23 mouse cellular contexts compared by ENCODE assay signal in genomic region chr12:74326644-74327043, GRCm38 (mm10). TPM values are rescaled to one million over a fixed set of nuclear protein-coding genes. Genes with fewer than 3 reads are reported as not detected.
"Had no signal": no experiment of that assay in that cellular context is flagged by ENCODE, and none has a peak within 500 bp of the region (broad histone marks: within the 10 kb centered on the region; RNA-seq: fewer than 3 reads in every experiment).

No protein-coding gene starts in this region.

- H3K4me3 ChIP-seq: limb, embryonic 12.5 days; liver, embryonic 13.5 days; lung, embryonic 15.5 days; megakaryocyte, embryonic 14.5 days had no signal

- H3K4me2 ChIP-seq: limb, embryonic 12.5 days; liver, embryonic 13.5 days; lung, embryonic 15.5 days; midbrain, embryonic 11.5 days had no signal

- H3K27ac ChIP-seq: kidney, postnatal 0 days; limb, embryonic 12.5 days; liver, embryonic 13.5 days; lung, embryonic 15.5 days; macrophage had no signal

- H3K9ac ChIP-seq: limb, embryonic 12.5 days; liver, embryonic 13.5 days; liver, postnatal 0 days; lung, embryonic 15.5 days had no signal

- H3K27me3 ChIP-seq: limb, embryonic 12.5 days; liver, embryonic 13.5 days; lung, embryonic 15.5 days; megakaryocyte, embryonic 14.5 days had no signal

- H3K36me3 ChIP-seq: limb, embryonic 12.5 days; liver, embryonic 13.5 days; lung, embryonic 15.5 days had no signal

- H3K9me3 ChIP-seq: limb, embryonic 12.5 days; liver, embryonic 13.5 days; lung, embryonic 15.5 days; megakaryocyte, embryonic 14.5 days had no signal

- H3K4me1 ChIP-seq: limb, embryonic 12.5 days; liver, embryonic 13.5 days; lung, embryonic 15.5 days had no signal

- DNase-seq: kidney, adult 8-10 months; kidney, postnatal 36 days; liver; liver, embryonic 13.5 days; liver, postnatal 0 days; lung, postnatal 14 days; spleen, adult 18-20 months; thymus, postnatal 36 days had no signal

- ATAC-seq: intestine, postnatal 0 days; liver, postnatal 0 days; midbrain, embryonic 16.5 days had no signal

RNA-seq across cellular contexts. Expression of gene Gm11042, which starts 10.4 kb away (rescaled TPM):
- total RNA-seq: layer of hippocampus, adult 18-20 months; layer of hippocampus, postnatal 14 days; left cerebral cortex, adult 8-10 months; left cerebral cortex, postnatal 36 days had no signal
- polyA plus RNA-seq: intestine, postnatal 0 days; kidney, postnatal 0 days; limb, embryonic 12.5 days; liver, embryonic 13.5 days; liver, postnatal 0 days; lung, embryonic 15.5 days; macrophage; midbrain, embryonic 11.5 days; midbrain, embryonic 16.5 days; neural tube, embryonic 14.5 days; stomach, embryonic 14.5 days; thymus, postnatal 0 days had no signal
